Mouse (Mus musculus): ENCODE data around the gene Cul3. TPM values are rescaled to one million over a fixed set of nuclear protein-coding genes. Genes with fewer than 3 reads are reported as not detected.

Gene Cul3
- total and polyA plus RNA-seq, 2 experiments from 2014 or later, result 27.1 to 27.6 TPM

GRCm38 (mm10) chr1:80335118-80335517, 5.2 kb downstream of the Cul3 start:
- no peaks in the 10 kb centered on the region for H3K36me3 ChIP-seq (replicated peaks; ENCODE audit: control insufficient read depth, insufficient read depth, low read length)

GRCm38 (mm10) chr1:80330970-80331369, 9.3 kb downstream of the Cul3 start:
- ATAC-seq (ENCODE audit: insufficient read depth, low read depth) (no peak), DNase-seq (ENCODE audit: low spot score) (no peak)
- Histone ChIP-seq H3K27me3 (ENCODE audit: control insufficient read depth, insufficient read depth, low read length) (no peaks in the 10 kb centered on the region), H3K9me3 (replicated peaks; ENCODE audit: control insufficient read depth, low read length) (no peaks in the 10 kb centered on the region), H3K27ac (ENCODE audit: low read depth) (peak overlapping the region; percentile 27), H3K4me1 (ENCODE audit: control insufficient read depth, insufficient read depth) (peaks cover 37% of the 10 kb centered on the region), H3K4me3 (ENCODE audit: low read depth, low read length) (no peak overlapping the region), H3K36me3 (replicated peaks; ENCODE audit: control insufficient read depth, insufficient read depth, low read length) (no peaks in the 10 kb centered on the region), H3K4me2 (ENCODE audit: low read depth, low read length) (no peak overlapping the region), H3K9ac (replicated peaks; ENCODE audit: low read depth, low read length) (no peak overlapping the region)
- TF ChIP-seq EP300 (IDR thresholded peaks at IDR 0.05; ENCODE audit: low read depth) (no peak), CTCF (IDR thresholded peaks at IDR 0.05; ENCODE audit: low read depth) (no peak)
- WGBS, result 76% methylated on average over 2 of the region's 2 CpGs

More at GRCm38 (mm10) chr1:80335118-80335517, 5.2 kb downstream of the Cul3 start:
- TF ChIP-seq EP300 (IDR thresholded peaks at IDR 0.05; ENCODE audit: low read depth), result no peak
- no peak for TF ChIP-seq CTCF (IDR thresholded peaks at IDR 0.05; ENCODE audit: low read depth)
- no peak overlapping the region for H3K4me2 ChIP-seq (ENCODE audit: low read depth, low read length)
- H3K9me3 ChIP-seq (replicated peaks; ENCODE audit: control insufficient read depth, low read length), result no peaks in the 10 kb centered on the region
- H3K27ac ChIP-seq (ENCODE audit: low read depth), result no peak overlapping the region
- no peaks in the 10 kb centered on the region for H3K27me3 ChIP-seq (ENCODE audit: control insufficient read depth, insufficient read depth, low read length)
- 94% methylated on average over 1 of the region's 1 CpGs for WGBS
- ATAC-seq (ENCODE audit: insufficient read depth, low read depth) (no peak), DNase-seq (ENCODE audit: low spot score) (no peak)
- H3K9ac ChIP-seq (replicated peaks; ENCODE audit: low read depth, low read length), result no peak overlapping the region
- H3K4me1 ChIP-seq (ENCODE audit: control insufficient read depth, insufficient read depth), result peaks cover 37% of the 10 kb centered on the region
- no peak overlapping the region for H3K4me3 ChIP-seq (ENCODE audit: low read depth, low read length)

- Histone ChIP-seq H3K9ac (replicated peaks; ENCODE audit: low read depth, low read length) (no peak overlapping the region), H3K4me3 (ENCODE audit: low read depth, low read length) (no peak overlapping the region), H3K27me3 (ENCODE audit: control insufficient read depth, insufficient read depth, low read length) (no peaks in the 10 kb centered on the region), H3K36me3 (replicated peaks; ENCODE audit: control insufficient read depth, insufficient read depth, low read length) (no peaks in the 10 kb centered on the region; the same call in 1 of the 2 replicates), H3K9me3 (replicated peaks; ENCODE audit: control insufficient read depth, low read length) (no peaks in the 10 kb centered on the region), H3K4me2 (ENCODE audit: low read depth, low read length) (no peak overlapping the region), H3K27ac (ENCODE audit: low read depth) (no peak overlapping the region), H3K4me1 (ENCODE audit: control insufficient read depth, insufficient read depth) (peaks cover 20% of the 10 kb centered on the region)
- ATAC-seq (ENCODE audit: insufficient read depth, low read depth), result no peak
- TF ChIP-seq EP300 (IDR thresholded peaks at IDR 0.05; ENCODE audit: low read depth), result no peak
- no peak for TF ChIP-seq CTCF (IDR thresholded peaks at IDR 0.05; ENCODE audit: low read depth)
- WGBS, result 70% methylated on average over 2 of the region's 2 CpGs
- DNase-seq (ENCODE audit: low spot score), result no peak
Observed at GRCm38 (mm10) chr1:80325761-80326160, 14.5 kb downstream of the Cul3 start.

GRCm38 (mm10) chr1:80324370-80324769, 15.9 kb downstream of the Cul3 start:
- no peaks in the 10 kb centered on the region for H3K27me3 ChIP-seq (ENCODE audit: control insufficient read depth, insufficient read depth, low read length)
- no peak overlapping the region for H3K9ac ChIP-seq (replicated peaks; ENCODE audit: low read depth, low read length)
- no peaks in the 10 kb centered on the region; the same call in 1 of the 2 replicates for H3K36me3 ChIP-seq (replicated peaks; ENCODE audit: control insufficient read depth, insufficient read depth, low read length)
- TF ChIP-seq EP300 (IDR thresholded peaks at IDR 0.05; ENCODE audit: low read depth) (no peak), CTCF (IDR thresholded peaks at IDR 0.05; ENCODE audit: low read depth) (no peak)
- H3K4me2 ChIP-seq (ENCODE audit: low read depth, low read length), result no peak overlapping the region
- ATAC-seq (ENCODE audit: insufficient read depth, low read depth) (no peak), DNase-seq (ENCODE audit: low spot score) (no peak)
- H3K4me3 ChIP-seq (ENCODE audit: low read depth, low read length), result no peak overlapping the region
- no peaks in the 10 kb centered on the region for H3K9me3 ChIP-seq (replicated peaks; ENCODE audit: control insufficient read depth, low read length)
- no peak overlapping the region for H3K27ac ChIP-seq (ENCODE audit: low read depth)
- peaks cover 18% of the 10 kb centered on the region for H3K4me1 ChIP-seq (ENCODE audit: control insufficient read depth, insufficient read depth)

- no peak overlapping the region for H3K9ac ChIP-seq (replicated peaks; ENCODE audit: low read depth, low read length)
- TF ChIP-seq CTCF (IDR thresholded peaks at IDR 0.05; ENCODE audit: low read depth) (no peak), EP300 (IDR thresholded peaks at IDR 0.05; ENCODE audit: low read depth) (no peak)
- no peak for DNase-seq (ENCODE audit: low spot score)
- no peak overlapping the region for H3K27ac ChIP-seq (ENCODE audit: low read depth)
- H3K36me3 ChIP-seq (replicated peaks; ENCODE audit: control insufficient read depth, insufficient read depth, low read length), result no peaks in the 10 kb centered on the region
- no peaks in the 10 kb centered on the region for H3K27me3 ChIP-seq (ENCODE audit: control insufficient read depth, insufficient read depth, low read length)
- H3K4me2 ChIP-seq (ENCODE audit: low read depth, low read length), result no peak overlapping the region
- no peak overlapping the region for H3K4me3 ChIP-seq (ENCODE audit: low read depth, low read length)
- ATAC-seq (ENCODE audit: insufficient read depth, low read depth), result no peak
- WGBS, result 88% methylated on average over 3 of the region's 3 CpGs
- no peaks in the 10 kb centered on the region for H3K4me1 ChIP-seq (ENCODE audit: control insufficient read depth, insufficient read depth)
- H3K9me3 ChIP-seq (replicated peaks; ENCODE audit: control insufficient read depth, low read length), result no peaks in the 10 kb centered on the region
Observed at GRCm38 (mm10) chr1:80315533-80316045, 24.7 kb downstream of the Cul3 start.

GRCm38 (mm10) chr1:80293307-80293706, 47.0 kb downstream of the Cul3 start:
- ATAC-seq (ENCODE audit: insufficient read depth, low read depth) (no peak), DNase-seq (ENCODE audit: low spot score) (no peak)
- Histone ChIP-seq H3K27ac (ENCODE audit: low read depth) (no peak overlapping the region), H3K27me3 (ENCODE audit: control insufficient read depth, insufficient read depth, low read length) (no peaks in the 10 kb centered on the region), H3K4me1 (ENCODE audit: control insufficient read depth, insufficient read depth) (peaks cover 31% of the 10 kb centered on the region), H3K9me3 (replicated peaks; ENCODE audit: control insufficient read depth, low read length) (no peaks in the 10 kb centered on the region), H3K4me3 (ENCODE audit: low read depth, low read length) (no peak overlapping the region), H3K9ac (replicated peaks; ENCODE audit: low read depth, low read length) (no peak overlapping the region), H3K4me2 (ENCODE audit: low read depth, low read length) (no peak overlapping the region), H3K36me3 (replicated peaks; ENCODE audit: control insufficient read depth, insufficient read depth, low read length) (no peaks in the 10 kb centered on the region)
- 37% methylated on average over 4 of the region's 4 CpGs for WGBS
- TF ChIP-seq CTCF (IDR thresholded peaks at IDR 0.05; ENCODE audit: low read depth), result no peak
- no peak for TF ChIP-seq EP300 (IDR thresholded peaks at IDR 0.05; ENCODE audit: low read depth)
